Mouse (Mus musculus) cerebellum, adult (tissue): ENCODE results near the gene Ifnlr1.
A peak's percentile ranks its signal among the peaks of the same experiment; 100 is the strongest.
"Not testable (repeated sequence)": the region's sequence is repeated elsewhere in the genome, so short reads cannot be mapped to it uniquely, and the experiment has no call there.

Experiments used
- ATAC-seq: cut with Nextera tagmentation; 2 replicates; pipeline ENCODE4 v1.9.2; 2017; ENCODE audit warnings: mild to moderate bottlenecking, moderate library complexity, mixed read lengths; ENCODE audit not compliant: insufficient number of reproducible peaks, low FRiP score, low TSS enrichment

Ifnlr1 gene

GRCm38 (mm10) chr4:135683553-135683952 lies 2.5 kb upstream of the Ifnlr1 start:
- no peak for ATAC-seq

GRCm38 (mm10) chr4:135684731-135685130 lies 1.4 kb upstream of the Ifnlr1 start:
- ATAC-seq = no peak

DNA sequence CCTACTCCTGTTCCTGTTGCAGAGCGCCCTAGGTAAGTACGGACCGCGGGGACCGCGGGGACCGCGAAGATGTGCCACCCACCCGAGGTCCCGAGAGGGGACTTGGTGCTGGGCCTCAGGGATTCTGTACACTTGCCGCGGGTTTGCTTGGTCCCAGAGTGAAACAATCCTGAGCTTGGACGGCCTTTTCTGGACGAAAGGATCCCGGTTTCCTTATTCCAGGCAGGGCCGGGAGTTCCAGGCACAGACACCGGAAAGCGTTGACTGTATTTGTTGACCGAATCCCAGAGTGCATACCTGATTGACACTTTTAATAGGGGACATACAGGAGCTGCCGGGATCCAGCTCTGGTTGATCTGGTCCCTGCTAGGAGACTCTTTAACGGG lies 474 bp downstream of the Ifnlr1 start:
- ATAC-seq = no peak

- no peak for ATAC-seq
Measured at GRCm38 (mm10) chr4:135689797-135690196, 3.7 kb downstream of the Ifnlr1 start.

- no peak for ATAC-seq
Measured at GRCm38 (mm10) chr4:135690241-135690640, 4.2 kb downstream of the Ifnlr1 start.

- ATAC-seq = no peak
Measured at GRCm38 (mm10) chr4:135692916-135693315, 6.8 kb downstream of the Ifnlr1 start.

DNA sequence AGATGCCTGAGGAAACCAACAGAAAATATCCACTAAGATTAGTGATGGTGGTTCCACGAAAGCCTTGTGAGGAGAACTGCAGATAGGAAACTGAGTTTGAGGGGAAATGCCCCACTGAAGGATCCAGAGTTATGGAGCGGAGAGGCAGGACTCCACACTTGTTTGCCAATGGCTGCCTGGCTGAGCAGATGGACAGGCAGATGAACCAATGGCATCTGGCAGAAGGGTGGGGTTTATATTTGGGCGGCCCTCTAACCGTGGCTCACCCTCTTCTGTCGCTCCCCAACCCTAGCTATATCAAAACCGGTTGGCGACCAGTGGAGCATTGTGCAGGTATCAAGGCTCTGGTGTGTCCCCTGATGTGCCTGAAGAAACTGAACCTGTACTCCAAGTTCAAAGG lies 12.4 kb downstream of the Ifnlr1 start:
- no peak for ATAC-seq

DNA sequence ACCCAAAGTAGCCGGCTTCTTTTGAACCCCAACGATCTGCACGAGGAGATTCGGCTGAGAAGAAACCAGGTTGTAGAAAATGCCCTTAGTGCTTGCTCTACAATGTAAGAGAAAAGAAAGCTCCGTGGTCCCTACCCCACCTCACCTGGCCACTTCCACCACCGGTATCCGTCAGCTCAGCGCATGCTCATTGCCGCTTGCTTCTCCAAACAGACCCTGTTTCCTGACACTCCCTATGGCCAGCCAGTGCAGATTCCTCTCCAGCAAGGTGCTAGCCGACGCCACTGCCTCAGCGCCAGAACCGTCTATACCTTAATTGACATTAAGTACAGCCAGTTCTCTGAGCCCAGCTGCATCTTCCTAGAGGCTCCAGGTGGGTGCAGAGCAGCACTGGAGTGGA lies 17.4 kb downstream of the Ifnlr1 start:
- ATAC-seq = no peak

DNA sequence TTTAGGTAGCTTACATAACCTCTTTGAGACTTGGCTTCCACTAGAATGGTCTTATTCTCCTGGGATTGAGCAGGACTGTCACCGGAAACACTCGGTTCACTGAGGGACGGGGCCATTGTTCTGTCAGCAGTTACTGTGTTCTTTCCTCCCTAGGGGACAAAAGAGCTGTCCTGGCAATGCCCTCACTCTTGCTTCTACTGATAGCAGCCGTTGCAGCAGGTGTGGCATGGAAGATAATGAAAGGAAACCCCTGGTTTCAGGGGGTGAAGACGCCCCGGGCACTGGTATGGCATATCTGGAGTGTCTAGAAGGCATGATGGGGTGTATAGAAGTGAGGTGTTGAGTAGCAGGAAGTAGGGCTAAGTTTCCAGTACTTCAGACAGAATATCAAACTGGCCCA lies 17.9 kb downstream of the Ifnlr1 start:
- no peak for ATAC-seq

DNA sequence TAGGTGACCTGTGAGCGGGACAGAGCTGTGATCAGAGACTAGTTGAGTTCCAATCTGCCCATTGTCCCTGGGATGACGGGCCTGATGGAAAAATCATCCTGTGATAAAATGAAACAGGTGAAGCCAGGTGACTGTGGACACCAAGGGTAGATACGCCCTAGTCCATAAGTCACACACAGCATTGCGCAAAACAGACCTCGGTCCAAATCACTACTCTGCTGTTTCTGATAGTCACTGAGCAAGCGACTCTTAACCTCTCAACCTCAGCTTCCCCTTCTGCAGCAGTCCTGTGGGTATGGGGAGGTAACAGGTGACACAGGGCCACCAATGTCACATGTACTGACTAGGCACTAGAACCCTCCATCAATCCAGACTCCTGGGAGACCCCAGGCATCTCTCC lies 20.0 kb downstream of the Ifnlr1 start:
- no peak for ATAC-seq

GRCm38 (mm10) chr4:135709072-135709564 lies 23.0 kb downstream of the Ifnlr1 start:
- peak; percentile 31; the same call in 1 of the 2 replicates for ATAC-seq

DNA sequence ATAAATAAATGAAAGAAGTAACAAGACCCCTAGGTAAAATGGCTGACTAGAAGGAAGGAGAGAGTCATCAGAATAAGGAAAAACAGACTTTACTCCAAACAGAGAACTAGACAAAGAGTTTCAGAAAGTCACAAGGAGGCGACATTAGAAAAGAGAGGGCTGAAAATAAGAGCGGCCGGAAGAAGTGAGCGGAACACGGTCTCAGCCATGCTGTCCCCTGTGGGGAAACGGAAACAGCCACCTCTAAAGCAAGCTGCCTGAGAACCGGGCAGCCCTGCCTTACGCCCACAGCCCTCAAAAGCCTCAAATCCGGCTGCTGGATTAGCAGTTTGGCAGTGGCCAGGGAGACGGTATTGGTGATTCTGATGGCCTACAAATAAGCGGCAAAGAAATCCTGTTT lies 23.5 kb downstream of the Ifnlr1 start:
- ATAC-seq = no peak

DNA sequence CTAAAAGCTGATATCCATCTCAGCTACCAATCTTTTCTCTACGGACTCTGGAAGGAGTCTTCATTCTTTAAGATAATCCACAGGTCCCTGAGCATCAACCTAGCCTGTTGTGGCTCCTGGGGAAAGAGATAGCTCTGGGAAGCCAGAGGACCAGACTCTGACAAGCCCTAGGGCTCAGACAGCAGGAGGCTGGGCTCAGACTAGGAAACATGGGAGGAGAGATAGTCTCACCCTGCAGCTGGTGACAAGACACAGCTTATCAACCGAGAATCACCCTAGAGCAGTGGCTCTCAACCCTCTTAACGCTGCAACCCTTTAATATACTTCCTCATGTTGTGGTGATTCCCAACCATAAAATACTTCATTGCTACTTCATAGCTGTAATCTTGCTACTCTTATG lies 24.3 kb downstream of the Ifnlr1 start:
- ATAC-seq = no peak

DNA sequence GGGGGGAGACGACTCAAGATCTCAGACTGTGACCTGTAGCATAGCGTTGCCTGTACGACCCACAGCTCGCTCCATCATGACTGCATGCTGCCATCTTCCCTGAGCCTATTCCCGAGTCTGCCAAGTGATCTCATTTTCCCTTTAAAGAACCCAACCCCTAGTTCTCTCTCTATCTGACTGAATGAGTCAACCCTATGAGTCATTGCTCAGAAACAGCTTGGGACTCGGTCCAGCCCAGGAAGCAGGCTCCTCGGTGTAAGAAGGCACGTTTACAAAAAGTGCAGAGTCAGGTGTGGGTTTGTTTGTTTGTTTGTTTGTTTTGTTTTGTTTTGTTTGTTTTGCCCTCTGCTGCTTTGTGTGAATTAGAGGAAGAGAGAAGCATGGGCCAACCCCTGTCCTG lies 28.7 kb downstream of the Ifnlr1 start:
- ATAC-seq = no peak

DNA sequence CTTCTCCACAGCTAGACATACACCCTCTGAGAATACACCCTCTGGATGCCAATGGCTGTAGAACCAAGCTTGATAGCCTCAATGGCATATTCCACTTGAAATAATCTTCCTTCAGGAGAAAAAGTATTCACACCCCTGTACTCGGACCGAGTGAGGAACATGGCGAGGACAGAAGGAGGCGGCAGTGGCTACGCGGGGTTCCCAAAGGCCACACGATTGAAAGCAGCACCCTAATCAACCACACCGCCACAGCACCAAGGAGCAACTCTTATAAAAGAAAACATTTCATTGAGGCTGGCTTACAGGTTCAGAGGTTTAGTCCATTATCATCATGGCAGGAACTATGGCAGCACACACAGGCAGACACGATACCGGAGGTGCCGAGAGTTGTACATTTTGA lies 30.4 kb downstream of the Ifnlr1 start:
- not testable (repeated sequence) for ATAC-seq

DNA sequence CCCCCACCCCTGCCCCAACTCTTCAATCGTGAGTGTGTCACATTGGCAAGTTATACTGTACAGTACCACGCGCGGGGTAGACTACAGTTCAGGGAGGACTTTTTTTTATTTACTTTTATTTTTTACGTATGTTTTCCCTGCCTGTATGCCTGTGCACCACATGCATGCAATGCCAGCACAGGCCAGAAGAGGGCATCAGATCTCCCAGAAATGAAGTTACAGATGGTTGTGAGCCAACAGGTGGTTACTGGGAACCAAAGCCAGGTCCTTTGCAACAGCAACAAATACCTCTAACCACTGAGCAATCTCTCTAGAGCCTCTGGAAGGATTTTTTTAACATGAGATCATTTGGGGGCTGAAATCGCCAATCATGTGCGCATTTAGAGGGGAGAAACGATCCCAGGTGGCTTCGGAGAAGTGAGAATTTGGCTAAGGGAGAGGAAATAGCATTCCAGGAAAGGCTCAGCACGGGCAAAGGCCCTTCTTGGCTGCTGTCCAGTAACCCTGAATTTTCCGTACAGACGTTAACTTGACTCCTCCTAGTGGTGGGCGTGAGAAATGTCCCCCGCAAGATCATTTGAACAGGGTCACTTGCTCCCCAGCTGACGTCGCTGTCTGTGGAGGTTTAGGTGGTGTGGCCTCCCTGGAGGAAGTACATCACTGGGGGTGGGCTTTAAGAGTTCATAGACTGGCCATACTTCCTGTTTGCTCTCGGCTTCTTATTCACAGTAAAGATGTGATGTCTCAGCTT lies 36.6 kb downstream of the Ifnlr1 start:
- no peak for ATAC-seq

GRCm38 (mm10) chr4:135726416-135726815 lies 40.3 kb downstream of the Ifnlr1 start:
- no peak for ATAC-seq

DNA sequence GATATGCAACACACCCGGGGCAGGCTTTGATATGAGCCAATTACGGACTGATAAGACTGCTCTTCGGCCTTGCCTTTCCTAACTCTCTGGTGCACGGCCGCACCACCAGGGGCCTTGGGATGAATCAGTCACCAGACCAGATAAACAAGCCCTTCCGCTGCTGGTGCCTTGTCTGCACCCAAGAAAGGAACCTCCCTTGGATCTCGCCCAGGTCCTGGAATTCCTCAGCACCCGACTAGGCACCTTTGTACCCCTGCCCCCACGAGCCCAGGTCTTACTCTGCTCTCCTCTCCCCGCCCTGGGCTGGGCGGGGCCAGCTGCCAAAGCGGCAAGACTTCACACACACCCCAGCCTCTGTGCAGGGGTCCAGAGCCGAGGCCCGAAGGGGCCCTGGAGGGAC lies 41.7 kb downstream of the Ifnlr1 start, which contains the start of gene Il22ra1:
Gene Il22ra1 (plus strand): TSS at position 356 of the 400 bp plus-strand sequence.
- no peak for ATAC-seq

DNA sequence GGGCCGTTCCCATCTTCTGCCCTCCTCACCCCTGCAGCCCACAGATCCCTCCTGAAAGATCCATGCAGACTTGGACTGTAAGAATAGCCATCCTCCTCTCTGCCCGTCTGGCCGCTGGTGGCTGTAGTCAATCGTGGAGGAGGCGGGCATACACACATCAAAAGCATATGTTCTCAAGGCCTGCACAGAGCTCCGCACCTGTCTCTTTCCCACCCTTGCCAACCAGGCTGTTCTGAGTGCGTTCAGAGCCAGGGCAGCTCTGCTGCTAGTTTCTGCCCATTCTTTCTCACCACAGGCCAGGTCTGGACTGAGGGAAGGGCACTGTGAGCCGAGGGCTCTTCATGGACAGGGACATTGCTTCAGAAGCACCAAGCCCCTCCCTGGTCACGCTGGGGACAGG lies 44.1 kb downstream of the Ifnlr1 start:
- ATAC-seq = peak; percentile 61; the same call in 1 of the 2 replicates

DNA sequence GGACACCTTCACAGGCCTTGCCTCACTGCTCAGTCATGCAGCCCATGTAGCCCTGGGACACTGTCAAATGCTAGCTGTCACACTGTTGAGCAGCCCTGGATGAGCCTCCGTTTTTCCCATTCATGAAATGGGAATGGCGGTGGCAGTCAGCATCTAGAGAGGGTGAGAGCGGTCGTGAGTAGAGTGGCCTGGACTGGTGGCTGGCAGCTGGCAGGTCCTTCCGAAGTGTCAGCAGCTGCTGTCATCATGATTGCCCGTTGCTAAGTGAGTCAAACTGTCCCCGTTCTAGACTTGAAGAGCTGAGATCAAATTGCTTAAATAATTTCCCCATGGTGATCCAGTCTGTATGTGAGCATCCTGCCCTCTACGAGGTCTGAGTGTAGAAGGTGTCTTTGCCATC lies 44.9 kb downstream of the Ifnlr1 start:
- ATAC-seq = no peak

DNA sequence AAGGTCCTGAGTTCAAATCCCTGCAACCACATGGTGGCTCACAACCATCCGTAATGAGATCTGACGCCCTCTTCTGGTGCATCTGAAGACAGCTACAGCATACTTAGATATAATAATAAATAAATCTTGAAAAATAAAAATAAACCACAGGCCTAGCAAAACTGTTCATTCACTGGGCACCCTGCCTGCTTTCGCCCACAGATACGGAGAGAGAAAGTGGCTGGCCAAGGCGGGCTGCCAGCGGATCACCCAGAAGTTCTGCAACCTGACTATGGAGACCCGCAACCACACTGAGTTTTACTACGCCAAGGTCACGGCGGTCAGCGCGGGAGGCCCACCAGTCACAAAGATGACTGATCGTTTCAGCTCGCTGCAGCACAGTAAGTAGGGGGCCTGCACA lies 47.8 kb downstream of the Ifnlr1 start:
- ATAC-seq = no peak

DNA sequence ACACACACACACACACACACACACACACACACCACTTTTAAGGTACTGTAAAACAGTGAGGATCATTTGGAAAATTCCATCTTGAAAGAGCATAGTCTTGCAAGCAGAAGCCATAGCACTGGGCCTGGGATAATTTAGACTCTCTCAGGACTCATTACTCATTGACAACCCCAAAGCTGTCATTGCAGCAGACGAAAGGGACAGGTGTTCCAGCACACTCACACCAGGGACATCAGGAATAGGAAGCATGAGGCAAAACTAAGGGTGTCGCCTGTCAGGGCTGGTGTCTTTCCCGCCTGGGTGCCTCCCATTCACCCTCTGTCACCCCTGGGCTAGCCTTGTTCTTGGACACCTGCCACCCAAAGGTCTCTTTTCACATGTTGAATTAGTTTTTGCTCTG lies 50.8 kb downstream of the Ifnlr1 start:
- ATAC-seq = no peak
